Mouse (Mus musculus) B cell, adult 2 months (primary cell): Measurements from ENCODE around the gene Padi6.
A peak's percentile ranks its signal among the peaks of the same experiment; 100 is the strongest.

ENCODE experiments used
- DNase-seq, 2 experiments: peaks; one replicate each; pipeline ENCODE4 v3.0.0; 2022

The Padi6 gene

GRCm38 (mm10) chr4:140704166-140704565 is 38.3 kb downstream of the Padi6 start:
- no peak for DNase-seq

DNA sequence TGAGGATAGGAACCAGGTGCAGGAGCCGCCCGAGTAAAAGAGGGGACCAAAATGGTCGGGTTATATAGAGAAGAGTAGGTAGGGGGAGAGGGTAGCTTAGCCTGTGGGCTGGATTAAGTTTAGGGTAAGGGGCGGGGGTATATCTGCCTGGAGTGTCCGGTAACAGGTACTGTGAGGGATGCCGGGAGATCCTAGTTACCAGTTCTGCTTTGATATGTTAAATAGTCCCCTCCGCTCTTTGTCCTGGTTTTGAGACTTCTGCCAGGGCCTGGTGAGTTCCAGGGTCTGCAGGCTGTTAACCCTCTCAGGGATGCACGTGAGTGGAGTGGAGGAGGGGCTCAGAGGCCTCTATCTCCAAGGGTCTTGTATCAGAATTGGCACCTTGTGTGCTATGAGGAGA is 38.8 kb downstream of the Padi6 start:
- no peak for DNase-seq

- peak; percentile 81 to 85 for DNase-seq
Observed at GRCm38 (mm10) chr4:140702611-140703327, 39.7 kb downstream of the Padi6 start.

- DNase-seq = peak; percentile 77 to 78
Observed at GRCm38 (mm10) chr4:140701716-140702561, 40.5 kb downstream of the Padi6 start.

DNA sequence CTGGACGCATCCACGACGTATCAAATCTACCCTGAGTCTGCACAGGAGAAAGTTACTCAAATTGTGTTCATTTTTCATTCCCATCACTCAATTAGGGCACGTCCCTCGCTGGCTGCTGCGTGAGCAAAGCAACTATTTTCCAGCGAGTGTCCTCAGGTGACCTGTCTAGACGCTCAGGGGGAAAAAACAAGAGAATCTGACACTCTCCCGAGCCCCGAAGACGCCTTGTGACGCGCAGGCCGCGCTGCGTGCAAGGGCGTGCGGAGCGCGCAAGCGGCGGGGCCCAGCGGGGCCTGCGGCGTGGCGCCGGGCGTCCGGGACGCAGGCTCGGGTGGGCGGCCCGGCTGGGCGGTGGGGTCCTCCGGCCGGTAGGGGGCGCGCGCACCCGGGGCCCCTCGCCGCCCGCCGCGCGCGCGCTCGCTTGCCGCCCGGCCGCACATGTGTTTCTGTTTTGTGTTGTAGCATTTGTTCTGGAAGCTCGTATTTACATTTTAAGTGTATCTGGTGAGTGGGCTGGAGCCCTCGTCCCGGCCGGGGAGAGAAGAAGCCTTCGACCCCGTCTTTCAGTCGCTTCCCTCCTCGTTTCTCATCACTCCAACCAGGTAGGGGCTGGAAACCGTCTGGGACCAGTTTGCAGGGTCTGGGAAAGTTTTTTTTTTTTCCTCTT is 41.3 kb downstream of the Padi6 start:
- DNase-seq = peak; percentile 89 to 92

DNA sequence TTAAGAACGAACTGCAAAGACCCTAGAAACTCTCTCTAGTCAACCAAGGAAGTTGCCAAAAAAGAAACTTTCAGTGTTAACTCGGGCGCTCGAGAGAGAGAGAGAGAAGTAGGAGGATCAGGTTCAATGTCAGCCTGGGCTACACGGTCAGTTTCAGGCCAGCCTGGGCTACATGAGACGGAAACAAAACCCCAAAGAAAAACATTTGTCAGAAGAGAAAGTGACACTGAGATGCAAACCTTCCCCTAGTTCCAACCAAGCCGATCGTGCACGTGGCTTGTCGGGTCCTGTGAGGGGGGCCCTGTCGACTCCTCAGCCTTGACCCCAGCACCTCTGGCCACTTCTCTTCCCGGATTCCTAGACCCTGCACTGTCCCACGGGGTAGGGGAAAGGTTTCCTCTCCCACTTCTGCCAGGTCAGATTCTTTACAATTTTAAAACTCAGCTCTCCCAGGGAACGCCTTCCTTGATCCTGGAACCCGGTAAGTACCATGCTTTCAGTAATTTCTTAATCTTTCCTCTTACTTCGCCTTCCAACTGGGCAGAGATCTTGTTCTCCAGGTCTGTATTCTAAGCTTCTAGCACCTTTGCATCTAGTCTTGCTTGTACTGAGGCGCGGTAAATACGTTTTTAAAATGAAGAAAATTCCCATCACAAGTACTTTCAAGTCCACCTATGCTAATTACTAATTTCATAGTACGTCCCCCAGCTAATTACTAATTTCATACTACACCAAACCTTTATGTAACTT is 42.0 kb downstream of the Padi6 start, which contains the start of gene Rcc2:
Gene Rcc2, plus strand, starts transcription at position 273 of the 750 bp plus-strand sequence.
- peak; percentile 50 to 54 for DNase-seq

DNA sequence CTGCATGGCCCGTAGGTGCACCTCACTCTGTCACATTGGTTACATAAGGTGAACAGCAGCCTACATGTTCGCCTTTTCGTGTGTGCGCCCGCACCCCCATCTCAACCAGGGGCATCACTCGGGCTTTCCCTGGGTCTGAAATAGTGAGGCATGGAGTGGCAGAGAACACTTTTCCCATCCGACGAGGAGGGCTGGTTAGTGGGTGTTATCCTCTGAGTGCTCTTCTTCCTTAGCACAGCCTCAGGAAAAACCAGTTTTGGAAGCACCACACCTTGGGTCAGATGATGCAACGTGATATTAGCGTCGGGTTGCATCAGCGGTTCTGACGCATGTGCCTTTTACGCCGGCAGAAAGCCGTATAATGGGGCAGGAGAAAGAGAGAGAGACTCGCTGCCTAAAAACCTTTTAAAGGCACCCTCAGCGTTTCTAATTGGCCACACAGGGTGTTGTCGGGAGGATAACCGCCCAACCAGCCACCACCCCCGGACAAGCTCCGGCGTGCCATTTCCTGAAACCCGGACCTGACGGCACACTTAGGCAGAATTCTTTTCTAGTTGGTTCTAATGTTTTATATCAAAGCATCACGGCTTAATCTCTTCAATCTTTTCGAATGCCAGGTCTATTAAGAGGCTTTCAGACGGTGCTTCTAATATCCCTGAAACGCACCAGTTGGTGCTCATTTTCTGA is 42.9 kb downstream of the Padi6 start:
- DNase-seq = peak; percentile 80 to 81

GRCm38 (mm10) chr4:140695675-140696585 is 46.5 kb downstream of the Padi6 start:
- no peak for DNase-seq

GRCm38 (mm10) chr4:140695146-140695545 is 47.3 kb downstream of the Padi6 start:
- DNase-seq = no peak

DNA sequence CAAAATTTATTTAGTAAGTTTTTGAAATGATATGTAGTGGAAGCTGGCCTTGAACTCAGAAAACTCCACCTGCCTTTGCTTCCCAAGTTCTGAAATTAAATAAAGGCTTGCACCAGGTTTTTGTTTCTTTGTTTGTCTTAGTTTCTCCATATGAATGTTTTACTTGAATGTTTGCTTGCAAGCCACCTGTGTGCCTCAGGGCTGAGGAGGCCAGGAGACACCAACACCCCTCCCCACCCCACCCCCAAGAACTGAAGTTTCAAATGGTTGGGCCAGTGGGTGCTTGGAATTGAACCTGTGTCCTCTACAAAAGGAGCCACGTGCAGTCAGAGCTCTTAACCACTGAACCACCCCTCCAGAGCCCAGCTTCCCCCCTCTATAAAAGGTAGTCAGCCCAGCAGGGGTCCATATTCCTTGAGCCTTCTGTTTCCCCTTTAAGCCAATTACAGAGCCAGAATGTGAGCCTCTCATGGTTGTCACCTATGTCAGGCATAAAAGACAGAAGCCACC is 47.8 kb downstream of the Padi6 start:
- DNase-seq = no peak

DNA sequence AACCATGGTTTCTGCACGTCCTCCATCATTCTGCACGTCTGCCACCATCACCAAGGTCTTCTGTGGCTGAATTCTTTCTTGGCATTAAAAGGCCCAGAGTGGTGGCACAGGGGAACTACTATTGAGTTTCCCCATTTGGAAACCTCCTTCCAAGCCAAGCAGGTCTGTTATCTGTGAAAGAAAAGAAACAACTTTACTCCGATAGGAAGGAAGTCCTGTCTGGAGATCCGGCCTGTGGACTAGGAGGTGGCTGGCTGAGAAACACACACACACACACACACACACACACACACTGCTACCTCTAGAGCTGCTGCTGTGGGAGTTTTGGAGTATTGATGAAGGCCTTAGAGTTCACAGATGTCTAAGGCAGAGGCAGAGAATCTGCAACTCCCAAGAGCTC is 48.9 kb downstream of the Padi6 start:
- no peak for DNase-seq

- no peak for DNase-seq
Observed at GRCm38 (mm10) chr4:140691481-140691880, 51.0 kb downstream of the Padi6 start.

GRCm38 (mm10) chr4:140689873-140690655 is 52.4 kb downstream of the Padi6 start:
- DNase-seq = peak; percentile 53 to 57

- DNase-seq = peak in 1 of 2 experiments; percentile 39
Observed at GRCm38 (mm10) chr4:140688826-140689425, 53.5 kb downstream of the Padi6 start.

DNA sequence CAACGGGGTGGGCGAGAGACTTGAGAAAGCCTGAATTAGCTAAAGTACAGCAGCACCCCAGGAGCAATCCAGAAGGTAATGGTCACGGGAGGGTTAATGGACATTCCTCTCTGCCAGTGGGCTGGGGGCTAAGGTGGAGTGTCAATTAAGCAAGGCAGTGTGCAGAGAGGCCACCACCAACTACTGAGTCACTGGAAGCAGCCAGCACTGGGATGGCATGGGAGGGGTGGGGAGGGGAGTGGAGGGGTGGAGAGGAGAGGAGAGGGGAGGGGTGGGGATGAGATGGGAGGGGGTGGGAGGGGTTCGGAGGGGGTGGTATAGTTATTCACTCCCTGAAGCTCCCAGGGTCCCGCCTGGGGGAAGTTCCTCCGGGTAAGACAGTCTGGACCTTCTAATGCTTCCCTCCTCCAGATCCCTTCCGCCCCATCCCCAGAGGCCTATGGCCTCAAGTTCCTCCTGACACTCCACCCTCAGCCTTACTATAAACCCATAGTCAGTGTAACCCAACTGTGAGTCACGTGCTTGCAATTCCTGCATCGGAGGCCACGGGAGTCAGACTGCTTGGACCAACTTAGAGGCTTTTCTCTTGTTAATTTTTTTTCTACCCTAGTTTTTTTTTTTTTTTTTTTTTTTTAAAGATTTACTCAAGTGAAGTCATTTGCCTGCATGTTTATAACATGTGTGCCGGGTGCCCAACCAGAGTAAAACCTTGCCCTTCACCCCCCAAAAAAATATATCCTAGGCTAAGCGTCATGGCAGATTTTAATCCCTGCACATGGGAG is 54.2 kb downstream of the Padi6 start:
- no peak for DNase-seq

DNA sequence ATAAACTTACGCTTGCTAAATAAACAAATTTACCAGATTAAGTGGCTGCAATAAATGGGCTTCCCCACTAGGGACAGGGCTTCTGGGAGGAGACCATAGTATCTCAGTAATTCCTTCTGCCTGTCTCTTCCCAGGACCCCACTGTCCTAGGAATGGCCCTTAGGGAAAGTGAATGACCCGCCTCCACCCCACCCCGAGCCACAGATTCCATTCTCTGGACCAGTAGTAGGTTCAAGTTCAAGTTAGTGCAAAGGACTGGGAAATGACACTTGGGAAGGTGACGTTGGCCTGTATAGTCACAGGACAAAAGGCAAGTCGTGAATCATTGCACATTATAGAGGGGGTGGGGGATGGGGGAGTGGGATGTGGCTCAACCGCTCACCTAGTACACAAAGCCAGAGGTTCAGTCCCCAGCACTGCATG is 57.6 kb downstream of the Padi6 start:
- DNase-seq = no peak

DNA sequence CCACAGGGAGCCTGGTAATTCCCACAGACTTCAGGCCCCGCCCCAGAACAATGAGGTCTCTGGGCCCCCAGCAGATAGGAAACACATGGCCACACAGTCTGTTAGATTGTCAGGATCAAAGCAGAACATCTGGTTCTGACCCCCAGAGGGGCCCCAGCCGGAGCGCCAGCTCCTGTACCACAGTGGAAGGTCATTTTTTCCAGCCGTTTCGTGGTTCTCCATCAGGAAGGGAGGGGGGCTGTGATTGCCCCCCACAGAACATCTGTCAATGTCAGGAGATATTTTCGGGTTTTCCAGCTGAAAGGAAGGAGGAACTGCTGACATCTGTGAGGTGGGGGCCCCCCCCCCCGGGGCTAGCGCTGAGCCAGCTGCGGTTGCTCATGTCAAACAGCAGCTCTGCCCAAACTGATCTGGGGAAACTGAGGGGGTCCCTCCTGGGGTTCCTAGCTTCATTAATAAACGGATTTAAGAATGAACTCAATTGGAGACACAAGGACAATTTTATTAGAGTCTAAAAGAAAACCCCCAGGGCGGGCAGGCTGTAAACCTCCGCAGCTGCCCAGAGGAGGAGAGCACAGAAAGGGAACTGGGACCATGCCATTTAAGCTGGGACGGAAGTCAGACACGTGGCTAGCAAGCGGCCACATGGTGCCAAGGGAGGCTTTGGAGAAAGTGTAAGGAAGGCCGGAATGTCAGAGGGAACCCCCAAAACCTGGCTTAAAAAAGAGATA is 58.1 kb downstream of the Padi6 start:
- DNase-seq = peak; percentile 45 to 47

GRCm38 (mm10) chr4:140683608-140684007 is 58.8 kb downstream of the Padi6 start:
- no peak for DNase-seq
